Comparison of ENCODE assay signal across 8 mouse cellular contexts in genomic region chr5:109924129-109924528, GRCm38 (mm10). TPM values are rescaled to one million over a fixed set of nuclear protein-coding genes. Genes with fewer than 3 reads are reported as not detected.
DNase-seq lines count a peak whose midpoint lies in the region; ATAC-seq and TF ChIP-seq lines count a peak whose summit lies in the region.
"Not testable (repeated sequence)": the region's sequence is repeated elsewhere in the genome, so short reads cannot be mapped to it uniquely, and the experiment has no call there.

No protein-coding gene starts in this region.

- H3K9ac ChIP-seq in CH12.LX (ENCODE audit: insufficient read depth, low read depth): peak overlapping the region; percentile 78
- peak overlapping the region; percentile 66 for H3K9ac ChIP-seq in forebrain, embryonic 13.5 days
- H3K9ac ChIP-seq in kidney, embryonic 15.5 days: peak overlapping the region; percentile 38; the same call in 1 of the 2 replicates
- H3K9ac ChIP-seq in liver, embryonic 14.5 days (replicated peaks): peak overlapping the region; percentile 64
- peak overlapping the region; percentile 40; the same call in 1 of the 2 replicates for H3K9ac ChIP-seq in midbrain, embryonic 14.5 days (replicated peaks; ENCODE audit: low read length)
- peak overlapping the region; percentile 75 for H3K9ac ChIP-seq in stomach, embryonic 16.5 days (ENCODE audit: low read length)

- H3K27me3 ChIP-seq in CH12.LX (replicated peaks); forebrain, embryonic 13.5 days; hindbrain, embryonic 10.5 days (ENCODE audit: insufficient read depth, poor library complexity, severe bottlenecking); kidney, embryonic 15.5 days; liver, embryonic 14.5 days (ENCODE audit: control insufficient read depth, insufficient read depth, low read length); midbrain, embryonic 14.5 days (ENCODE audit: control insufficient read depth, insufficient read depth, low read length); stomach, embryonic 16.5 days (ENCODE audit: control insufficient read depth, insufficient read depth, low read length): not testable (repeated sequence)

- not testable (repeated sequence) for TF ChIP-seq RAD21 in CH12.LX (IDR thresholded peaks at IDR 0.05; ENCODE audit: low read depth, low read length)

- peak overlapping the region; percentile 72 for H3K4me2 ChIP-seq in CH12.LX (ENCODE audit: insufficient read depth, low read depth, poor library complexity, severe bottlenecking)
- peak overlapping the region; percentile 64 for H3K4me2 ChIP-seq in forebrain, embryonic 13.5 days
- peak overlapping the region; percentile 57 for H3K4me2 ChIP-seq in kidney, embryonic 15.5 days
- peak overlapping the region; percentile 56 for H3K4me2 ChIP-seq in liver, embryonic 14.5 days (ENCODE audit: low read depth)
- H3K4me2 ChIP-seq in midbrain, embryonic 14.5 days (ENCODE audit: low read length): peak overlapping the region; percentile 54
- H3K4me2 ChIP-seq in stomach, embryonic 16.5 days (ENCODE audit: low read depth, low read length): peak overlapping the region; percentile 55

- not testable (repeated sequence) for TF ChIP-seq CTCF in CH12.LX (conservative IDR thresholded peaks at IDR 0.05 in 1 of 2, IDR thresholded peaks at IDR 0.05 in 1 of 2; ENCODE audit: low read depth in 2 of 2, low read length in 2 of 2); liver, embryonic 14.5 days (IDR thresholded peaks at IDR 0.05; ENCODE audit: low read depth)

- not testable (repeated sequence) for H3K9me3 ChIP-seq in CH12.LX (replicated peaks; ENCODE audit: low read length); forebrain, embryonic 13.5 days (replicated peaks); hindbrain, embryonic 10.5 days; kidney, embryonic 15.5 days (replicated peaks); liver, embryonic 14.5 days (ENCODE audit: control insufficient read depth, low read length); midbrain, embryonic 14.5 days (ENCODE audit: control insufficient read depth, low read length); stomach, embryonic 16.5 days (replicated peaks; ENCODE audit: control insufficient read depth, low read length)

- DNase-seq in CH12.LX (ENCODE audit: extremely low read depth): peak; percentile 6
- peak; percentile 9 for DNase-seq in cerebellum, adult 8-10 months
- DNase-seq in hindbrain, embryonic 10.5 days (ENCODE audit: low spot score); liver, embryonic 14.5 days (ENCODE audit: low read depth in 3 of 3, low spot score in 3 of 3): not testable (repeated sequence)
- peak; percentile 2 for DNase-seq in midbrain, embryonic 14.5 days

- dilution Hi-C loops in CH12.LX (cut with MboI; ENCODE audit: extremely low pct_ligation_motif_present, extremely low pct_unique_long_range_greater_than_20kb, low sequenced_read_pairs): not testable (repeated sequence)

- not testable (repeated sequence) for ATAC-seq in forebrain, embryonic 13.5 days; kidney, embryonic 15.5 days (replicated peaks; ENCODE audit: low FRiP score); liver, embryonic 14.5 days (ENCODE audit: insufficient read depth); midbrain, embryonic 14.5 days (ENCODE audit: low FRiP score, low TSS enrichment); stomach, embryonic 16.5 days (ENCODE audit: insufficient read depth, low FRiP score)

- 18% methylated on average over 2 of the region's 2 CpGs for WGBS in forebrain, embryonic 13.5 days
- 27% methylated on average over 2 of the region's 2 CpGs for WGBS in hindbrain, embryonic 10.5 days
- WGBS in kidney, embryonic 15.5 days: 1% methylated on average over 2 of the region's 2 CpGs
- 8% methylated on average over 2 of the region's 2 CpGs for WGBS in liver, embryonic 14.5 days (ENCODE audit: insufficient replicate concordance)
- 11% methylated on average over 2 of the region's 2 CpGs for WGBS in midbrain, embryonic 14.5 days
- WGBS in stomach, embryonic 16.5 days: 12% methylated on average over 2 of the region's 2 CpGs

- in situ Hi-C loops in CH12.LX (cut with MboI; ENCODE audit: low pct_ligation_motif_present, low pct_unique_long_range_greater_than_20kb, low sequenced_read_pairs): not testable (repeated sequence)

- not testable (repeated sequence) for TF ChIP-seq POLR2A in CH12.LX (IDR thresholded peaks at IDR 0.05; ENCODE audit: low read depth, low read length)

- peaks cover 6 to 18% of the 10 kb centered on the region in 2 experiments; a peak in 3 of 4 replicates for H3K4me1 ChIP-seq in CH12.LX (ENCODE audit: control insufficient read depth in 1 of 2, insufficient read depth in 2 of 2)
- not testable (repeated sequence) for H3K4me1 ChIP-seq in forebrain, embryonic 13.5 days; hindbrain, embryonic 10.5 days (replicated peaks); kidney, embryonic 15.5 days; liver, embryonic 14.5 days (replicated peaks; ENCODE audit: control insufficient read depth in 2 of 2, insufficient read depth in 2 of 2, low read length in 1 of 2); midbrain, embryonic 14.5 days (ENCODE audit: control insufficient read depth, insufficient read depth, low read length); stomach, embryonic 16.5 days (ENCODE audit: control insufficient read depth, insufficient read depth, low read length)

- peaks cover 21% of the 10 kb centered on the region for H3K79me2 ChIP-seq in CH12.LX (replicated peaks; ENCODE audit: control insufficient read depth, extremely low read depth, insufficient read depth, poor library complexity, severe bottlenecking)

- not testable (repeated sequence) for TF ChIP-seq EP300 in CH12.LX (IDR thresholded peaks at IDR 0.05; ENCODE audit: low read length); liver, embryonic 14.5 days (IDR thresholded peaks at IDR 0.05; ENCODE audit: low read depth)

- H3K27ac ChIP-seq in CH12.LX (ENCODE audit: insufficient read depth, low read depth); forebrain, embryonic 13.5 days; liver, embryonic 14.5 days; midbrain, embryonic 14.5 days (replicated peaks; ENCODE audit: low read depth, low read length); stomach, embryonic 16.5 days (ENCODE audit: low read length): not testable (repeated sequence)
- H3K27ac ChIP-seq in hindbrain, embryonic 10.5 days: peak overlapping the region; percentile 84
- peak overlapping the region; percentile 41; the same call in 1 of the 2 replicates for H3K27ac ChIP-seq in kidney, embryonic 15.5 days

- H3K4me3 ChIP-seq in CH12.LX (replicated peaks in 1 of 3; ENCODE audit: low read depth in 2 of 3, low read length in 2 of 3, poor library complexity in 1 of 3): peak overlapping the region; percentile 46 to 68 (median 62)
- peak overlapping the region; percentile 52 for H3K4me3 ChIP-seq in forebrain, embryonic 13.5 days
- H3K4me3 ChIP-seq in hindbrain, embryonic 10.5 days: peak overlapping the region; percentile 65
- H3K4me3 ChIP-seq in kidney, embryonic 15.5 days (replicated peaks): peak overlapping the region; percentile 63
- peak overlapping the region; percentile 63 to 90 for H3K4me3 ChIP-seq in liver, embryonic 14.5 days (ENCODE audit: insufficient read depth in 1 of 2, low read depth in 2 of 2, low read length in 2 of 2)
- H3K4me3 ChIP-seq in midbrain, embryonic 14.5 days (replicated peaks; ENCODE audit: low read depth, low read length): peak overlapping the region; percentile 46
- peak overlapping the region; percentile 59 for H3K4me3 ChIP-seq in stomach, embryonic 16.5 days (replicated peaks; ENCODE audit: low read length)

- not testable (repeated sequence) for H3K36me3 ChIP-seq in CH12.LX (replicated peaks in 1 of 2; ENCODE audit: control insufficient read depth in 1 of 2, insufficient read depth in 1 of 2, low read length in 1 of 2); forebrain, embryonic 13.5 days (ENCODE audit: poor library complexity, severe bottlenecking); kidney, embryonic 15.5 days; liver, embryonic 14.5 days (replicated peaks; ENCODE audit: control insufficient read depth, insufficient read depth, low read depth); midbrain, embryonic 14.5 days (ENCODE audit: control insufficient read depth, insufficient read depth, low read length); stomach, embryonic 16.5 days (ENCODE audit: control insufficient read depth, insufficient read depth, low read length)
- peaks cover 11% of the 10 kb centered on the region for H3K36me3 ChIP-seq in hindbrain, embryonic 10.5 days

RNA-seq across cellular contexts. Expression of gene Gm15446, which starts 0.9 kb away (rescaled TPM):
- total RNA-seq in CH12.LX (2012; rRNA removed) (6.0 and 10.2 TPM in 2 replicates), CH12.LX (2014; rRNA removed) (11.9 and 15.2 TPM in 2 replicates)
- polyA plus RNA-seq in CH12.LX (2012; ENCODE audit: insufficient read length, low read depth): 6.2 and 19.0 TPM in 2 replicates
- polyA plus RNA-seq in forebrain, embryonic 13.5 days (2015; fragmentation: Nextera tagmentation; extraction: Ambion mirVana): 0.66 and 0.84 TPM in 2 replicates
- polyA plus RNA-seq in hindbrain, embryonic 10.5 days (2016; fragmentation: Nextera tagmentation; extraction: Ambion mirVana): 0.61 and 0.98 TPM in 2 replicates
- 0.66 and 0.98 TPM in 2 replicates for polyA plus RNA-seq in kidney, embryonic 15.5 days (2015; fragmentation: Nextera tagmentation; extraction: Ambion mirVana)
- 0.01 and 0.05 TPM in 2 replicates for polyA plus RNA-seq in liver, embryonic 14.5 days (2012; rRNA removed)
- polyA plus RNA-seq in liver, embryonic 14.5 days (2014; fragmentation: Nextera tagmentation; extraction: Ambion mirVana): 0.18 and 0.45 TPM in 2 replicates
- polyA plus RNA-seq in midbrain, embryonic 14.5 days (2014; fragmentation: Nextera tagmentation; extraction: Ambion mirVana): 0.45 and 0.53 TPM in 2 replicates
- polyA plus RNA-seq in stomach, embryonic 16.5 days (2015; fragmentation: Nextera tagmentation; extraction: Ambion mirVana): 0.46 and 0.75 TPM in 2 replicates
